Mouse (Mus musculus): ENCODE results near the gene Tbck. TPM values are rescaled to one million over a fixed set of nuclear protein-coding genes. Genes with fewer than 3 reads are reported as not detected.

Gene Tbck
- polyA plus RNA-seq, 1 experiment from 2014 or later, result 21.5 TPM

GRCm38 (mm10) chr3:132781103-132781502, 97.2 kb downstream of the Tbck start:
- Histone ChIP-seq H3K27ac (replicated peaks) (0 out of 2 replicates have a peak overlapping the region, but pooled peaks have one; percentile 18), H3K4me1 (no peaks in the 10 kb centered on the region), H3K27me3 (ENCODE audit: low read depth, poor library complexity, severe bottlenecking) (no peaks in the 10 kb centered on the region), H3K36me3 (no peaks in the 10 kb centered on the region), H3K4me3 (no peak overlapping the region), H3K9me3 (replicated peaks) (no peaks in the 10 kb centered on the region)
- DNase-seq (ENCODE audit: low spot score), result no peak
- whole genome bisulfite sequencing, result 96% methylated on average over 2 of the region's 2 CpGs

GRCm38 (mm10) chr3:132783087-132783486, 99.1 kb downstream of the Tbck start:
- DNase-seq (ENCODE audit: low spot score), result no peak
- Histone ChIP-seq H3K9me3 (replicated peaks) (no peaks in the 10 kb centered on the region), H3K4me3 (no peak overlapping the region), H3K27me3 (ENCODE audit: low read depth, poor library complexity, severe bottlenecking) (no peaks in the 10 kb centered on the region), H3K36me3 (no peaks in the 10 kb centered on the region), H3K27ac (replicated peaks) (no peak overlapping the region), H3K4me1 (no peaks in the 10 kb centered on the region)
- WGBS, result 91% methylated on average over 1 of the region's 1 CpGs

GRCm38 (mm10) chr3:132784732-132785131, 100.8 kb downstream of the Tbck start:
- no peaks in the 10 kb centered on the region for H3K4me1 ChIP-seq
- 92% methylated on average over 6 of the region's 6 CpGs for WGBS
- no peaks in the 10 kb centered on the region for H3K9me3 ChIP-seq (replicated peaks)
- no peak overlapping the region for H3K4me3 ChIP-seq
- no peaks in the 10 kb centered on the region for H3K27me3 ChIP-seq (ENCODE audit: low read depth, poor library complexity, severe bottlenecking)
- no peak for DNase-seq (ENCODE audit: low spot score)
- no peak overlapping the region for H3K27ac ChIP-seq (replicated peaks)
- no peaks in the 10 kb centered on the region for H3K36me3 ChIP-seq

- Histone ChIP-seq H3K27ac (replicated peaks) (no peak overlapping the region), H3K9me3 (replicated peaks) (no peaks in the 10 kb centered on the region), H3K4me1 (no peaks in the 10 kb centered on the region), H3K36me3 (no peaks in the 10 kb centered on the region), H3K4me3 (no peak overlapping the region), H3K27me3 (ENCODE audit: low read depth, poor library complexity, severe bottlenecking) (no peaks in the 10 kb centered on the region)
- no peak for DNase-seq (ENCODE audit: low spot score)
- 86% methylated on average over 3 of the region's 3 CpGs for WGBS
Measured at GRCm38 (mm10) chr3:132786690-132787089, 102.7 kb downstream of the Tbck start.

- no peak for DNase-seq (ENCODE audit: low spot score)
- 90% methylated on average over 4 of the region's 4 CpGs for WGBS
- H3K27me3 ChIP-seq (ENCODE audit: low read depth, poor library complexity, severe bottlenecking), result no peaks in the 10 kb centered on the region
- no peak overlapping the region for H3K4me3 ChIP-seq
- no peaks in the 10 kb centered on the region for H3K9me3 ChIP-seq (replicated peaks)
- H3K4me1 ChIP-seq, result no peaks in the 10 kb centered on the region
- H3K36me3 ChIP-seq, result no peaks in the 10 kb centered on the region
- no peak overlapping the region for H3K27ac ChIP-seq (replicated peaks)
Measured at GRCm38 (mm10) chr3:132787775-132788174, 103.8 kb downstream of the Tbck start.

- no peaks in the 10 kb centered on the region for H3K27me3 ChIP-seq (ENCODE audit: low read depth, poor library complexity, severe bottlenecking)
- no peak overlapping the region for H3K4me3 ChIP-seq
- no peaks in the 10 kb centered on the region for H3K4me1 ChIP-seq
- WGBS, result 93% methylated on average over 4 of the region's 4 CpGs
- H3K36me3 ChIP-seq, result peaks cover 6% of the 10 kb centered on the region; the same call in 1 of the 2 replicates
- no peak for DNase-seq (ENCODE audit: low spot score)
- no peak overlapping the region for H3K27ac ChIP-seq (replicated peaks)
- no peaks in the 10 kb centered on the region for H3K9me3 ChIP-seq (replicated peaks)
Measured at GRCm38 (mm10) chr3:132791140-132791539, 107.2 kb downstream of the Tbck start.

- Histone ChIP-seq H3K4me3 (no peak overlapping the region), H3K9me3 (replicated peaks) (no peaks in the 10 kb centered on the region), H3K4me1 (no peaks in the 10 kb centered on the region), H3K36me3 (peaks cover 25% of the 10 kb centered on the region), H3K27me3 (ENCODE audit: low read depth, poor library complexity, severe bottlenecking) (no peaks in the 10 kb centered on the region), H3K27ac (replicated peaks) (no peak overlapping the region)
- DNase-seq (ENCODE audit: low spot score), result no peak
- WGBS, result 88% methylated on average over 1 of the region's 1 CpGs
Measured at GRCm38 (mm10) chr3:132800196-132800595, 116.3 kb downstream of the Tbck start.

GRCm38 (mm10) chr3:132801910-132802309, 118.0 kb downstream of the Tbck start:
- WGBS, result 85% methylated on average over 3 of the region's 3 CpGs

GRCm38 (mm10) chr3:132807888-132808579, 124.1 kb downstream of the Tbck start:
- H3K4me3 ChIP-seq, result no peak overlapping the region
- WGBS, result 70% methylated on average over 2 of the region's 2 CpGs
- no peaks in the 10 kb centered on the region for H3K4me1 ChIP-seq
- H3K9me3 ChIP-seq (replicated peaks), result no peaks in the 10 kb centered on the region
- DNase-seq (ENCODE audit: low spot score), result no peak
- peaks cover 6% of the 10 kb centered on the region; the same call in 1 of the 2 replicates for H3K36me3 ChIP-seq
- no peak overlapping the region for H3K27ac ChIP-seq (replicated peaks)
- H3K27me3 ChIP-seq (ENCODE audit: low read depth, poor library complexity, severe bottlenecking), result no peaks in the 10 kb centered on the region

More at GRCm38 (mm10) chr3:132801910-132802309, 118.0 kb downstream of the Tbck start:
- Histone ChIP-seq H3K9me3 (replicated peaks) (no peaks in the 10 kb centered on the region), H3K27me3 (ENCODE audit: low read depth, poor library complexity, severe bottlenecking) (no peaks in the 10 kb centered on the region), H3K36me3 (peaks cover 13% of the 10 kb centered on the region), H3K4me3 (no peak overlapping the region), H3K27ac (replicated peaks) (no peak overlapping the region), H3K4me1 (no peaks in the 10 kb centered on the region)
- DNase-seq (ENCODE audit: low spot score), result no peak

- 0 out of 2 replicates have a peak, but pooled peaks cover 3% of the 10 kb centered on the region for H3K36me3 ChIP-seq
- H3K27me3 ChIP-seq (ENCODE audit: low read depth, poor library complexity, severe bottlenecking), result no peaks in the 10 kb centered on the region
- 93% methylated on average over 3 of the region's 3 CpGs for WGBS
- peaks cover 5% of the 10 kb centered on the region; the same call in 1 of the 2 replicates for H3K4me1 ChIP-seq
- no peak overlapping the region for H3K4me3 ChIP-seq
- no peaks in the 10 kb centered on the region for H3K9me3 ChIP-seq (replicated peaks)
- no peak for DNase-seq (ENCODE audit: low spot score)
- H3K27ac ChIP-seq (replicated peaks), result no peak overlapping the region
Measured at GRCm38 (mm10) chr3:132808951-132809350, 125.0 kb downstream of the Tbck start.

- 0 out of 2 replicates have a peak, but pooled peaks cover 7% of the 10 kb centered on the region for H3K36me3 ChIP-seq
- no peaks in the 10 kb centered on the region for H3K9me3 ChIP-seq (replicated peaks)
- no peak for DNase-seq (ENCODE audit: low spot score)
- H3K27ac ChIP-seq (replicated peaks), result no peak overlapping the region
- H3K4me1 ChIP-seq, result peaks cover 5% of the 10 kb centered on the region; the same call in 1 of the 2 replicates
- H3K4me3 ChIP-seq, result no peak overlapping the region
- H3K27me3 ChIP-seq (ENCODE audit: low read depth, poor library complexity, severe bottlenecking), result no peaks in the 10 kb centered on the region
- WGBS, result 86% methylated on average over 5 of the region's 5 CpGs
Measured at GRCm38 (mm10) chr3:132811791-132812190, 127.8 kb downstream of the Tbck start.

GRCm38 (mm10) chr3:132812356-132812755, 128.4 kb downstream of the Tbck start:
- no peak for DNase-seq (ENCODE audit: low spot score)
- Histone ChIP-seq H3K4me3 (no peak overlapping the region), H3K27me3 (ENCODE audit: low read depth, poor library complexity, severe bottlenecking) (no peaks in the 10 kb centered on the region), H3K27ac (replicated peaks) (no peak overlapping the region), H3K9me3 (replicated peaks) (no peaks in the 10 kb centered on the region), H3K4me1 (peaks cover 5% of the 10 kb centered on the region; the same call in 1 of the 2 replicates), H3K36me3 (0 out of 2 replicates have a peak, but pooled peaks cover 5% of the 10 kb centered on the region)
- 93% methylated on average over 5 of the region's 5 CpGs for WGBS

GRCm38 (mm10) chr3:132813147-132813546, 129.2 kb downstream of the Tbck start:
- Histone ChIP-seq H3K27me3 (ENCODE audit: low read depth, poor library complexity, severe bottlenecking) (no peaks in the 10 kb centered on the region), H3K36me3 (0 out of 2 replicates have a peak, but pooled peaks cover 4% of the 10 kb centered on the region), H3K9me3 (replicated peaks) (no peaks in the 10 kb centered on the region), H3K27ac (replicated peaks) (no peak overlapping the region), H3K4me1 (peaks cover 5% of the 10 kb centered on the region; the same call in 1 of the 2 replicates), H3K4me3 (no peak overlapping the region)
- 91% methylated on average over 3 of the region's 3 CpGs for WGBS
- DNase-seq (ENCODE audit: low spot score), result no peak
